Mouse (Mus musculus): ENCODE measurements around the gene Ddit4l. TPM values are rescaled to one million over a fixed set of nuclear protein-coding genes. Genes with fewer than 3 reads are reported as not detected.
A peak's percentile ranks its signal among the peaks of the same experiment; 100 is the strongest.
"Not testable (repeated sequence)": the region's sequence is repeated elsewhere in the genome, so short reads cannot be mapped to it uniquely, and the experiment has no call there.

The Ddit4l gene
- total and polyA plus RNA-seq, 3 experiments = 2.6 to 11.3 (median 2.8) TPM

DNA sequence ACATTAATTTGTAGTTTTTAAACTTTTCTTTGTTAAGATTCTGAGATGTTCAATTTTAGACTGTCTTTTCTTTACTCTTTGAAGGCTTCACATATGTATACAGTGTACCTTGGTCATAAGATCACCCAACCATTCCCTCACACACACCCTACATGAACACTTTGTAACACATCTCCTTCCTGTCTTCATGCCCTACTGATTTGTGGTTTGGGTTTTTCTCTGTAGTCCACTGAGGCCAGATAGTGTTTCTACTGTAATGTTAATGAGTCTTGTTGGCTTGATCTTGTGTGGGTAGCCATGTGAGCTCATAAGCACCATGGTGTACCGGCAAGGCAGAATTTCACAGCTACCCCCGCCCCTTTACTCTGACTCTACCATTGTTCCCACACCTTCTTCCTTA, 31.4 kb downstream of the Ddit4l start:
- H3K79me2 ChIP-seq (replicated peaks; ENCODE audit: control insufficient read depth, extremely low read depth, insufficient read depth, poor library complexity, severe bottlenecking) = no peaks in the 10 kb centered on the region
- no peak for TF ChIP-seq NELFE (IDR thresholded peaks at IDR 0.05; ENCODE audit: low read depth, low read length)
- TF ChIP-seq USF2 (conservative IDR thresholded peaks at IDR 0.05; ENCODE audit: low read depth, low read length) = no peak
- no peak for TF ChIP-seq CHD2 (IDR thresholded peaks at IDR 0.05; ENCODE audit: low read length)
- no peak for TF ChIP-seq IRF4 (IDR thresholded peaks at IDR 0.05; ENCODE audit: low read depth, low read length)
- peak; percentile 71 for TF ChIP-seq BHLHE40 (IDR thresholded peaks at IDR 0.05; ENCODE audit: low read depth, low read length)
- peak; percentile 52 for TF ChIP-seq ETS1 (conservative IDR thresholded peaks at IDR 0.05; ENCODE audit: low read depth, low read length)
- no peak for TF ChIP-seq ZMIZ1 (IDR thresholded peaks at IDR 0.05; ENCODE audit: low read depth, low read length)
- TF ChIP-seq MYC (IDR thresholded peaks at IDR 0.05; ENCODE audit: low read depth, low read length) = no peak
- H3K4me1 ChIP-seq (ENCODE audit: control insufficient read depth in 1 of 2, insufficient read depth in 2 of 2) = peaks cover 6 to 27% of the 10 kb centered on the region in 2 experiments
- H3K4me3 ChIP-seq (replicated peaks in 1 of 3; ENCODE audit: low read depth in 2 of 3, low read length in 2 of 3, poor library complexity in 1 of 3) = no peak overlapping the region
- H3K9me3 ChIP-seq (replicated peaks; ENCODE audit: low read length) = no peaks in the 10 kb centered on the region
- H3K36me3 ChIP-seq (replicated peaks in 1 of 2; ENCODE audit: control insufficient read depth in 1 of 2, insufficient read depth in 1 of 2, low read length in 1 of 2) = no peaks in the 10 kb centered on the region
- no peak overlapping the region for H3K4me2 ChIP-seq (ENCODE audit: insufficient read depth, low read depth, poor library complexity, severe bottlenecking)
- dilution Hi-C loops (cut with MboI; ENCODE audit: extremely low pct_ligation_motif_present, extremely low pct_unique_long_range_greater_than_20kb, low sequenced_read_pairs) = no loop called here
- DNase-seq (ENCODE audit: extremely low read depth) = peak; percentile 69
- H3K9ac ChIP-seq (ENCODE audit: insufficient read depth, low read depth) = no peak overlapping the region
- H3K27me3 ChIP-seq (replicated peaks) = no peaks in the 10 kb centered on the region
- H3K27ac ChIP-seq (ENCODE audit: insufficient read depth, low read depth) = no peak overlapping the region
- in situ Hi-C loops (cut with MboI; ENCODE audit: low pct_ligation_motif_present, low pct_unique_long_range_greater_than_20kb, low sequenced_read_pairs) = no loop called here

DNA sequence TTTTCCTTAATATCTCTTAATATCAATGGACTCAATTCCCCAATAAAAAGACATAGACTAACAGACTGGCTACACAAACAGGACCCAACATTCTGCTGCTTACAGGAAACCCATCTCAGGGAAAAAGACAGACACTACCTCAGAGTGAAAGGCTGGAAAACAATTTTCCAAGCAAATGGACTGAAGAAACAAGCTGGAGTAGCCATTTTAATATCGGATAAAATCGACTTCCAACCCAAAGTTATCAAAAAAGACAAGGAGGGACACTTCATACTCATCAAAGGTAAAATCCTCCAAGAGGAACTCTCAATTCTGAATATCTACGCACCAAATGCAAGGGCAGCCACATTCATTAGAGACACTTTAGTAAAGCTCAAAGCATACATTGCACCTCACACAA, 49.8 kb downstream of the Ddit4l start, which contains the start of gene Gm21962:
TSS of gene Gm21962 (plus strand) at position 301 of the 400 bp plus-strand sequence.
- H3K9me3 ChIP-seq (replicated peaks; ENCODE audit: low read length); dilution Hi-C loops (cut with MboI; ENCODE audit: extremely low pct_ligation_motif_present, extremely low pct_unique_long_range_greater_than_20kb, low sequenced_read_pairs); H3K4me2 ChIP-seq (ENCODE audit: insufficient read depth, low read depth, poor library complexity, severe bottlenecking); H3K4me1 ChIP-seq (ENCODE audit: control insufficient read depth in 1 of 2, insufficient read depth in 2 of 2); in situ Hi-C loops (cut with MboI; ENCODE audit: low pct_ligation_motif_present, low pct_unique_long_range_greater_than_20kb, low sequenced_read_pairs); H3K79me2 ChIP-seq (replicated peaks; ENCODE audit: control insufficient read depth, extremely low read depth, insufficient read depth, poor library complexity, severe bottlenecking); H3K4me3 ChIP-seq (replicated peaks in 1 of 3; ENCODE audit: low read depth in 2 of 3, low read length in 2 of 3, poor library complexity in 1 of 3); H3K9ac ChIP-seq (ENCODE audit: insufficient read depth, low read depth); H3K27ac ChIP-seq (ENCODE audit: insufficient read depth, low read depth); H3K36me3 ChIP-seq (replicated peaks in 1 of 2; ENCODE audit: control insufficient read depth in 1 of 2, insufficient read depth in 1 of 2, low read length in 1 of 2); H3K27me3 ChIP-seq (replicated peaks); DNase-seq (ENCODE audit: extremely low read depth): not testable (repeated sequence)

Other genes starting within 250 kb of the Ddit4l start
- gene Gm21962, start 49.9 kb downstream of the Ddit4l start, total RNA-seq (2012; rRNA removed) = not detected in 2 replicates
- not detected in 2 replicates for gene Gm21962, start 49.9 kb downstream of the Ddit4l start, total RNA-seq (2014; rRNA removed)
- gene Gm21962, start 49.9 kb downstream of the Ddit4l start, polyA plus RNA-seq (2012; ENCODE audit: insufficient read length, low read depth) = not detected in 2 replicates
- 3,347 and 4,299 TPM in 2 replicates for gene H2afz, start 242.9 kb downstream of the Ddit4l start, total RNA-seq (2012; rRNA removed)
- gene H2afz, start 242.9 kb downstream of the Ddit4l start, total RNA-seq (2014; rRNA removed) = 4,409 and 4,907 TPM in 2 replicates
- gene H2afz, start 242.9 kb downstream of the Ddit4l start, polyA plus RNA-seq (2012; ENCODE audit: insufficient read length, low read depth) = 3,496 and 4,006 TPM in 2 replicates
- gene Dnajb14, start 246.1 kb downstream of the Ddit4l start, total RNA-seq (2012; rRNA removed) = 6.0 and 7.0 TPM in 2 replicates
- gene Dnajb14, start 246.1 kb downstream of the Ddit4l start, total RNA-seq (2014; rRNA removed) = 2.8 and 2.9 TPM in 2 replicates
- 4.4 and 6.4 TPM in 2 replicates for gene Dnajb14, start 246.1 kb downstream of the Ddit4l start, polyA plus RNA-seq (2012; ENCODE audit: insufficient read length, low read depth)